Mouse (Mus musculus) testis, adult 2 months (tissue): ENCODE results near the gene Mapk11.

Experiments
- CTCF ChIP-seq: fragments of 200-500 bp; IDR thresholded peaks from 2 replicates; pipeline ENCODE4 v1.5.1; 2012; ENCODE audit warnings: low read depth, mild to moderate bottlenecking, inconsistent platforms, low read length, moderate library complexity; ENCODE audit not compliant: control insufficient read depth, insufficient read depth, insufficient replicate concordance
- POLR2A ChIP-seq: fragments of 200-500 bp; IDR thresholded peaks from 2 replicates; pipeline ENCODE4 v1.6.1; 2012; ENCODE audit warnings: low read depth, mild to moderate bottlenecking, inconsistent platforms, low read length, moderate library complexity; ENCODE audit not compliant: control insufficient read depth

GRCm38 (mm10) chr15:89195690-89196312, 46.4 kb upstream of the Mapk11 start:
- peak; percentile 39 for TF ChIP-seq POLR2A
- TF ChIP-seq CTCF: no peak
